Mouse (Mus musculus): Measurements from ENCODE around the gene Sdccag8. TPM values are rescaled to one million over a fixed set of nuclear protein-coding genes. Genes with fewer than 3 reads are reported as not detected.

The Sdccag8 gene
- polyA plus RNA-seq, 1 experiment from 2014 or later, result 18.2 TPM

- Histone ChIP-seq H3K36me3 (ENCODE audit: control insufficient read depth, insufficient read depth, low read length) (0 out of 2 replicates have a peak, but pooled peaks cover 4% of the 10 kb centered on the region), H3K4me3 (ENCODE audit: low read depth, low read length) (no peak overlapping the region), H3K9me3 (ENCODE audit: control insufficient read depth, low read length) (no peaks in the 10 kb centered on the region), H3K4me1 (ENCODE audit: control insufficient read depth, insufficient read depth, low read length) (no peaks in the 10 kb centered on the region), H3K27me3 (replicated peaks; ENCODE audit: control insufficient read depth, insufficient read depth, low read length) (no peaks in the 10 kb centered on the region), H3K9ac (ENCODE audit: low read depth, low read length) (no peak overlapping the region), H3K4me2 (ENCODE audit: low read depth, low read length) (no peak overlapping the region), H3K27ac (replicated peaks; ENCODE audit: low read depth, low read length) (no peak overlapping the region)
- no peak for ATAC-seq (ENCODE audit: low read depth)
- 94% methylated on average over 2 of the region's 2 CpGs for WGBS
- no peak for DNase-seq (ENCODE audit: low spot score)
Measured at GRCm38 (mm10) chr1:176915946-176916345, 101.5 kb downstream of the Sdccag8 start.

GRCm38 (mm10) chr1:176919486-176919885, 105.0 kb downstream of the Sdccag8 start:
- H3K4me2 ChIP-seq (ENCODE audit: low read depth, low read length), result no peak overlapping the region
- WGBS, result 90% methylated on average over 12 of the region's 12 CpGs
- no peak overlapping the region for H3K27ac ChIP-seq (replicated peaks; ENCODE audit: low read depth, low read length)
- ATAC-seq (ENCODE audit: low read depth) (no peak), DNase-seq (ENCODE audit: low spot score) (no peak)
- H3K27me3 ChIP-seq (replicated peaks; ENCODE audit: control insufficient read depth, insufficient read depth, low read length), result no peaks in the 10 kb centered on the region
- no peak overlapping the region for H3K9ac ChIP-seq (ENCODE audit: low read depth, low read length)
- no peaks in the 10 kb centered on the region for H3K9me3 ChIP-seq (ENCODE audit: control insufficient read depth, low read length)
- 0 out of 2 replicates have a peak, but pooled peaks cover 9% of the 10 kb centered on the region for H3K36me3 ChIP-seq (ENCODE audit: control insufficient read depth, insufficient read depth, low read length)
- H3K4me1 ChIP-seq (ENCODE audit: control insufficient read depth, insufficient read depth, low read length), result no peaks in the 10 kb centered on the region
- H3K4me3 ChIP-seq (ENCODE audit: low read depth, low read length), result no peak overlapping the region

- Histone ChIP-seq H3K4me3 (ENCODE audit: low read depth, low read length) (no peak overlapping the region), H3K9ac (ENCODE audit: low read depth, low read length) (no peak overlapping the region), H3K9me3 (ENCODE audit: control insufficient read depth, low read length) (no peaks in the 10 kb centered on the region), H3K27me3 (replicated peaks; ENCODE audit: control insufficient read depth, insufficient read depth, low read length) (no peaks in the 10 kb centered on the region), H3K4me2 (ENCODE audit: low read depth, low read length) (no peak overlapping the region), H3K36me3 (ENCODE audit: control insufficient read depth, insufficient read depth, low read length) (0 out of 2 replicates have a peak, but pooled peaks cover 9% of the 10 kb centered on the region), H3K4me1 (ENCODE audit: control insufficient read depth, insufficient read depth, low read length) (no peaks in the 10 kb centered on the region), H3K27ac (replicated peaks; ENCODE audit: low read depth, low read length) (no peak overlapping the region)
- DNase-seq (ENCODE audit: low spot score) (no peak), ATAC-seq (ENCODE audit: low read depth) (no peak)
- 75% methylated on average over 5 of the region's 5 CpGs for WGBS
Measured at GRCm38 (mm10) chr1:176922842-176923241, 108.4 kb downstream of the Sdccag8 start.

GRCm38 (mm10) chr1:176926009-176926408, 111.5 kb downstream of the Sdccag8 start:
- DNase-seq (ENCODE audit: low spot score), result no peak
- no peak overlapping the region for H3K9ac ChIP-seq (ENCODE audit: low read depth, low read length)
- ATAC-seq (ENCODE audit: low read depth), result no peak

GRCm38 (mm10) chr1:176927312-176927711, 112.9 kb downstream of the Sdccag8 start:
- no peak for DNase-seq (ENCODE audit: low spot score)
- H3K9me3 ChIP-seq (ENCODE audit: control insufficient read depth, low read length), result no peaks in the 10 kb centered on the region
- 84% methylated on average over 9 of the region's 9 CpGs for WGBS
- H3K4me2 ChIP-seq (ENCODE audit: low read depth, low read length), result no peak overlapping the region
- H3K4me1 ChIP-seq (ENCODE audit: control insufficient read depth, insufficient read depth, low read length), result no peaks in the 10 kb centered on the region
- no peak overlapping the region for H3K9ac ChIP-seq (ENCODE audit: low read depth, low read length)
- no peak for ATAC-seq (ENCODE audit: low read depth)
- H3K27ac ChIP-seq (replicated peaks; ENCODE audit: low read depth, low read length), result no peak overlapping the region
- no peaks in the 10 kb centered on the region for H3K27me3 ChIP-seq (replicated peaks; ENCODE audit: control insufficient read depth, insufficient read depth, low read length)
- no peaks in the 10 kb centered on the region for H3K36me3 ChIP-seq (ENCODE audit: control insufficient read depth, insufficient read depth, low read length)
- H3K4me3 ChIP-seq (ENCODE audit: low read depth, low read length), result no peak overlapping the region

More at GRCm38 (mm10) chr1:176926009-176926408, 111.5 kb downstream of the Sdccag8 start:
- H3K36me3 ChIP-seq (ENCODE audit: control insufficient read depth, insufficient read depth, low read length), result 0 out of 2 replicates have a peak, but pooled peaks cover 5% of the 10 kb centered on the region
- no peaks in the 10 kb centered on the region for H3K27me3 ChIP-seq (replicated peaks; ENCODE audit: control insufficient read depth, insufficient read depth, low read length)
- no peaks in the 10 kb centered on the region for H3K9me3 ChIP-seq (ENCODE audit: control insufficient read depth, low read length)
- WGBS, result 55% methylated on average over 5 of the region's 5 CpGs
- H3K4me2 ChIP-seq (ENCODE audit: low read depth, low read length), result no peak overlapping the region
- H3K27ac ChIP-seq (replicated peaks; ENCODE audit: low read depth, low read length), result no peak overlapping the region
- no peak overlapping the region for H3K4me3 ChIP-seq (ENCODE audit: low read depth, low read length)
- no peaks in the 10 kb centered on the region for H3K4me1 ChIP-seq (ENCODE audit: control insufficient read depth, insufficient read depth, low read length)

GRCm38 (mm10) chr1:176929710-176930109, 115.2 kb downstream of the Sdccag8 start:
- 87% methylated on average over 8 of the region's 8 CpGs for WGBS
- Histone ChIP-seq H3K27me3 (replicated peaks; ENCODE audit: control insufficient read depth, insufficient read depth, low read length) (no peaks in the 10 kb centered on the region), H3K27ac (replicated peaks; ENCODE audit: low read depth, low read length) (no peak overlapping the region), H3K9me3 (ENCODE audit: control insufficient read depth, low read length) (no peaks in the 10 kb centered on the region), H3K9ac (ENCODE audit: low read depth, low read length) (no peak overlapping the region), H3K36me3 (ENCODE audit: control insufficient read depth, insufficient read depth, low read length) (no peaks in the 10 kb centered on the region), H3K4me3 (ENCODE audit: low read depth, low read length) (no peak overlapping the region), H3K4me1 (ENCODE audit: control insufficient read depth, insufficient read depth, low read length) (peaks cover 7% of the 10 kb centered on the region), H3K4me2 (ENCODE audit: low read depth, low read length) (no peak overlapping the region)
- DNase-seq (ENCODE audit: low spot score), result no peak
- ATAC-seq (ENCODE audit: low read depth), result no peak

GRCm38 (mm10) chr1:176930574-176930973, 116.1 kb downstream of the Sdccag8 start:
- peaks cover 7% of the 10 kb centered on the region for H3K4me1 ChIP-seq (ENCODE audit: control insufficient read depth, insufficient read depth, low read length)
- H3K27me3 ChIP-seq (replicated peaks; ENCODE audit: control insufficient read depth, insufficient read depth, low read length), result no peaks in the 10 kb centered on the region
- H3K4me3 ChIP-seq (ENCODE audit: low read depth, low read length), result no peak overlapping the region
- H3K27ac ChIP-seq (replicated peaks; ENCODE audit: low read depth, low read length), result no peak overlapping the region
- 79% methylated on average over 2 of the region's 2 CpGs for WGBS
- H3K36me3 ChIP-seq (ENCODE audit: control insufficient read depth, insufficient read depth, low read length), result no peaks in the 10 kb centered on the region
- ATAC-seq (ENCODE audit: low read depth) (no peak), DNase-seq (ENCODE audit: low spot score) (no peak)
- no peaks in the 10 kb centered on the region for H3K9me3 ChIP-seq (ENCODE audit: control insufficient read depth, low read length)
- no peak overlapping the region for H3K9ac ChIP-seq (ENCODE audit: low read depth, low read length)
- H3K4me2 ChIP-seq (ENCODE audit: low read depth, low read length), result no peak overlapping the region

- H3K9ac ChIP-seq (ENCODE audit: low read depth, low read length), result no peak overlapping the region
- WGBS, result 60% methylated on average over 4 of the region's 4 CpGs
Measured at GRCm38 (mm10) chr1:176930981-176931500, 116.6 kb downstream of the Sdccag8 start.

GRCm38 (mm10) chr1:176931511-176931910, 117.1 kb downstream of the Sdccag8 start:
- 78% methylated on average over 10 of the region's 10 CpGs for WGBS
- no peak for ATAC-seq (ENCODE audit: low read depth)
- Histone ChIP-seq H3K4me3 (ENCODE audit: low read depth, low read length) (no peak overlapping the region), H3K4me2 (ENCODE audit: low read depth, low read length) (no peak overlapping the region), H3K9ac (ENCODE audit: low read depth, low read length) (no peak overlapping the region), H3K36me3 (ENCODE audit: control insufficient read depth, insufficient read depth, low read length) (no peaks in the 10 kb centered on the region), H3K27me3 (replicated peaks; ENCODE audit: control insufficient read depth, insufficient read depth, low read length) (no peaks in the 10 kb centered on the region), H3K27ac (replicated peaks; ENCODE audit: low read depth, low read length) (no peak overlapping the region), H3K9me3 (ENCODE audit: control insufficient read depth, low read length) (no peaks in the 10 kb centered on the region), H3K4me1 (ENCODE audit: control insufficient read depth, insufficient read depth, low read length) (peaks cover 7% of the 10 kb centered on the region)
- DNase-seq (ENCODE audit: low spot score), result no peak

More at GRCm38 (mm10) chr1:176930981-176931500, 116.6 kb downstream of the Sdccag8 start:
- H3K4me2 ChIP-seq (ENCODE audit: low read depth, low read length), result no peak overlapping the region
- H3K36me3 ChIP-seq (ENCODE audit: control insufficient read depth, insufficient read depth, low read length), result no peaks in the 10 kb centered on the region
- peaks cover 7% of the 10 kb centered on the region for H3K4me1 ChIP-seq (ENCODE audit: control insufficient read depth, insufficient read depth, low read length)
- no peaks in the 10 kb centered on the region for H3K27me3 ChIP-seq (replicated peaks; ENCODE audit: control insufficient read depth, insufficient read depth, low read length)
- no peak overlapping the region for H3K27ac ChIP-seq (replicated peaks; ENCODE audit: low read depth, low read length)
- H3K4me3 ChIP-seq (ENCODE audit: low read depth, low read length), result no peak overlapping the region
- DNase-seq (ENCODE audit: low spot score) (no peak), ATAC-seq (ENCODE audit: low read depth) (no peak)
- no peaks in the 10 kb centered on the region for H3K9me3 ChIP-seq (ENCODE audit: control insufficient read depth, low read length)
